Mouse (Mus musculus) A20 (cell line): ENCODE results near the gene Ets1.

Experiments
- DNase-seq: peaks from one replicate; pipeline ENCODE4 v3.0.0-alpha.2; 2011; ENCODE audit warnings: low read depth, low spot score

The Ets1 gene

GRCm38 (mm10) chr9:32616516-32617429 is 19.2 kb upstream of the Ets1 start:
- DNase-seq = peak; percentile 48

- DNase-seq = peak; percentile 86
Measured at GRCm38 (mm10) chr9:32617430-32617768, 18.6 kb upstream of the Ets1 start.

GRCm38 (mm10) chr9:32618544-32619120 is 17.4 kb upstream of the Ets1 start:
- no peak for DNase-seq

GRCm38 (mm10) chr9:32619661-32620060 is 16.4 kb upstream of the Ets1 start:
- DNase-seq = no peak

- no peak for DNase-seq
Measured at GRCm38 (mm10) chr9:32620446-32620845, 15.6 kb upstream of the Ets1 start.

GRCm38 (mm10) chr9:32629385-32629981 is 6.5 kb upstream of the Ets1 start:
- DNase-seq = no peak

- no peak for DNase-seq
Measured at GRCm38 (mm10) chr9:32631341-32631740, 4.7 kb upstream of the Ets1 start.

GRCm38 (mm10) chr9:32632237-32632636 is 3.8 kb upstream of the Ets1 start:
- DNase-seq = no peak

GRCm38 (mm10) chr9:32644981-32645380 is 9.0 kb downstream of the Ets1 start:
- DNase-seq = peak; percentile 57

GRCm38 (mm10) chr9:32645475-32645874 is 9.5 kb downstream of the Ets1 start:
- DNase-seq = peak; percentile 65

GRCm38 (mm10) chr9:32646539-32647258 is 10.7 kb downstream of the Ets1 start:
- no peak for DNase-seq

GRCm38 (mm10) chr9:32647506-32648250 is 11.7 kb downstream of the Ets1 start:
- no peak for DNase-seq

- no peak for DNase-seq
Measured at GRCm38 (mm10) chr9:32648286-32648685, 12.3 kb downstream of the Ets1 start.

- DNase-seq = peak; percentile 44
Measured at GRCm38 (mm10) chr9:32650738-32651137, 14.7 kb downstream of the Ets1 start.

- DNase-seq = peak; percentile 92
Measured at GRCm38 (mm10) chr9:32652112-32652511, 16.1 kb downstream of the Ets1 start.

- no peak for DNase-seq
Measured at GRCm38 (mm10) chr9:32654305-32654704, 18.3 kb downstream of the Ets1 start.

GRCm38 (mm10) chr9:32656351-32656844 is 20.4 kb downstream of the Ets1 start:
- DNase-seq = no peak

GRCm38 (mm10) chr9:32657124-32657523 is 21.1 kb downstream of the Ets1 start:
- DNase-seq = no peak

- DNase-seq = peak; percentile 84
Measured at GRCm38 (mm10) chr9:32660406-32660960, 24.5 kb downstream of the Ets1 start.

- no peak for DNase-seq
Measured at GRCm38 (mm10) chr9:32661071-32661470, 25.1 kb downstream of the Ets1 start.

GRCm38 (mm10) chr9:32661561-32661960 is 25.5 kb downstream of the Ets1 start:
- DNase-seq = peak; percentile 93
